Mouse (Mus musculus): ENCODE measurements around the gene Rims4. TPM values are rescaled to one million over a fixed set of nuclear protein-coding genes. Genes with fewer than 3 reads are reported as not detected.

The Rims4 gene
- polyA plus RNA-seq, 1 experiment, result 9.0 TPM

DNA sequence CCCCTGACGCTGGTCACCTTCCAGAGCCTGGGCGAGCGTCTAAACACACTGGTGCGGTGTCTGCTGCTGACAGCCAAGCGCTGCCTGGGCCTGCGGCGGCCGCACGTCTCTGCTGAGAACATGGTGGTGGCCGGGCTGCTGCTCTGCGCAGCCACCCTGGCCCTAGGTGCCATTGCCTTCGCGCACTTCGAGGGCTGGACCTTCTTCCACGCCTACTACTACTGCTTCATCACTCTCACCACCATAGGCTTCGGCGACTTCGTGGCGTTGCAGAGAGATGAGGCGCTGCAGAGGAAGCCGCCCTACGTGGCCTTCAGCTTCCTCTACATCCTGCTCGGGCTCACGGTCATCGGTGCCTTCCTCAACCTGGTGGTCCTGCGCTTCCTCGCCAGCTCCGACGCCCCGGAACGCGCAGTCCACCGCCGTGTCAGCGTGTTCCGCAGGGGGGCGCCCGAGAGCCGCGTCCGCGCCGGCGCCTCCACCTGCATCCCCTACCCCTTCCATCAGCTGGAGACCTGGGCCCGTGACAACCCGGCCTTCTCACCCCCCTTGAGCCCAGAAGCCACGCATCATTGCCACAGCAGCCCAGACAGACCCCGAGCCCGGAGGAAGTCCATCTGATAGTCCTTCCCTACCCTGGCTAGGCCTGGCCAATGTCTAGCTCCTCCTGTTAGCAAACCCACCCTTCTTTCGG is 60.1 kb downstream of the Rims4 start:
- Histone ChIP-seq H3K4me3 (ENCODE audit: insufficient read depth, low read depth, low read length) (no peak overlapping the region), H3K4me1 (ENCODE audit: control insufficient read depth, insufficient read depth, insufficient read length, low read length) (no peaks in the 10 kb centered on the region), H3K27ac (replicated peaks; ENCODE audit: low read depth, low read length) (no peak overlapping the region)

GRCm38 (mm10) chr2:163857233-163857632 is 61.2 kb downstream of the Rims4 start:
- no peak overlapping the region for H3K27ac ChIP-seq (replicated peaks; ENCODE audit: low read depth, low read length)
- H3K4me3 ChIP-seq (ENCODE audit: insufficient read depth, low read depth, low read length), result no peak overlapping the region
- no peaks in the 10 kb centered on the region for H3K4me1 ChIP-seq (ENCODE audit: control insufficient read depth, insufficient read depth, insufficient read length, low read length)

GRCm38 (mm10) chr2:163853461-163853901 is 65.0 kb downstream of the Rims4 start, which contains the start of gene Kcnk15:
Gene Kcnk15, plus strand, starts transcription at chr2:163853651.
- Histone ChIP-seq H3K4me1 (ENCODE audit: control insufficient read depth, insufficient read depth, insufficient read length, low read length) (no peaks in the 10 kb centered on the region), H3K4me3 (ENCODE audit: insufficient read depth, low read depth, low read length) (no peak within 1 kb of the TSS), H3K27ac (replicated peaks; ENCODE audit: low read depth, low read length) (no peak within 1 kb of the TSS)

- Histone ChIP-seq H3K4me3 (ENCODE audit: insufficient read depth, low read depth, low read length) (no peak overlapping the region), H3K4me1 (ENCODE audit: control insufficient read depth, insufficient read depth, insufficient read length, low read length) (peaks cover 3% of the 10 kb centered on the region; the same call in 1 of the 2 replicates), H3K27ac (replicated peaks; ENCODE audit: low read depth, low read length) (no peak overlapping the region)
These were observed 76.4 kb downstream of the Rims4 start for GRCm38 (mm10) chr2:163842043-163842442.

- Histone ChIP-seq H3K4me1 (ENCODE audit: control insufficient read depth, insufficient read depth, insufficient read length, low read length) (peaks cover 3% of the 10 kb centered on the region; the same call in 1 of the 2 replicates), H3K4me3 (ENCODE audit: insufficient read depth, low read depth, low read length) (no peak overlapping the region), H3K27ac (replicated peaks; ENCODE audit: low read depth, low read length) (no peak overlapping the region)
These were observed 79.0 kb downstream of the Rims4 start for GRCm38 (mm10) chr2:163839519-163839918.

GRCm38 (mm10) chr2:163838043-163838442 is 80.4 kb downstream of the Rims4 start:
- H3K27ac ChIP-seq (replicated peaks; ENCODE audit: low read depth, low read length), result no peak overlapping the region
- no peak overlapping the region for H3K4me3 ChIP-seq (ENCODE audit: insufficient read depth, low read depth, low read length)
- peaks cover 3% of the 10 kb centered on the region; the same call in 1 of the 2 replicates for H3K4me1 ChIP-seq (ENCODE audit: control insufficient read depth, insufficient read depth, insufficient read length, low read length)

DNA sequence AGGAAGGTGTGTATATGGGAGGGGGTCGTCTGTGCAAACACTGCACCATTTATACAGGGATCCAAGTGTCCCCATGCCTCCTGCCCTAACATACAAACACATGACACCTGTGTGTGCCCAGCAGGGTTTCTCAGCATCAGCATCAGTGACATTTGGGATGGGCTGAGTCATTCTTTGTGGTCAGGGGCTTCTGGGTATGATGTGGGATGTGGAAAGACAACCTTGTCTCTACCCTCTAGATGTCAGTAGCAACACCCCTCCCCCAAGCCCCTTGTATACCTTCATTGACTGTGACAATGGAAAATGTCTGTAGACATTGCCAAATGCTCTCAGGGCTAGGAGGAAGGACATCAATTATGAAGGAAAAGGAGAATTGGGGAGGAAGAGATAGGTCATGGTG is 87.3 kb downstream of the Rims4 start:
- H3K4me3 ChIP-seq (ENCODE audit: insufficient read depth, low read depth, low read length), result no peak overlapping the region

GRCm38 (mm10) chr2:163826494-163826893 is 92.0 kb downstream of the Rims4 start:
- H3K27ac ChIP-seq (replicated peaks; ENCODE audit: low read depth, low read length), result no peak overlapping the region
- no peak overlapping the region for H3K4me3 ChIP-seq (ENCODE audit: insufficient read depth, low read depth, low read length)
- H3K4me1 ChIP-seq (ENCODE audit: control insufficient read depth, insufficient read depth, insufficient read length, low read length), result peaks cover 6% of the 10 kb centered on the region; the same call in 1 of the 2 replicates

More for the DNA sequence above, 87.3 kb downstream of the Rims4 start:
- Histone ChIP-seq H3K4me1 (ENCODE audit: control insufficient read depth, insufficient read depth, insufficient read length, low read length) (peaks cover 2% of the 10 kb centered on the region; the same call in 1 of the 2 replicates), H3K27ac (replicated peaks; ENCODE audit: low read depth, low read length) (no peak overlapping the region)

- peaks cover 6% of the 10 kb centered on the region; the same call in 1 of the 2 replicates for H3K4me1 ChIP-seq (ENCODE audit: control insufficient read depth, insufficient read depth, insufficient read length, low read length)
- no peak overlapping the region for H3K4me3 ChIP-seq (ENCODE audit: insufficient read depth, low read depth, low read length)
- no peak overlapping the region for H3K27ac ChIP-seq (replicated peaks; ENCODE audit: low read depth, low read length)
These were observed 92.6 kb downstream of the Rims4 start for GRCm38 (mm10) chr2:163825861-163826260.

GRCm38 (mm10) chr2:163823771-163824170 is 94.7 kb downstream of the Rims4 start:
- Histone ChIP-seq H3K4me3 (ENCODE audit: insufficient read depth, low read depth, low read length) (no peak overlapping the region), H3K4me1 (ENCODE audit: control insufficient read depth, insufficient read depth, insufficient read length, low read length) (peaks cover 6% of the 10 kb centered on the region; the same call in 1 of the 2 replicates), H3K27ac (replicated peaks; ENCODE audit: low read depth, low read length) (no peak overlapping the region)

DNA sequence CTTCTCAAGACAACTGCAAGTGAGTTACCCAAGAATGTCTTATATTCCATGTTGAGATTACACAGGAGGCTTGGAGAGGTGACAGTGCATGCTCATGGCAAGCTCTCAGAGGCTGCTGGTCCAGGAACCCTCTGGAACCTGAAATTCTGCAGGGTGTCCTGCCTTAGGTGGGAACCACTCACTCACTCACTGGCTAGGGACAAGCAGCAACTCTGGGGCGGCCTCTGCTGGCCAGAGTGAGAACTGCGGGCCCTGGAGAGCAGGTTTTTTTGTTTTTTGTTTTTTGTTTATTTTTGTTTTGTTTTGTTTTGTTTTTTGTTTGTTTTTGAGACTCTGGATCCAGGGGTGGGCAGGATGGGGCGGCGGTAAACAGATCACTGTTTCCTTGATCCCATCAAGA is 95.2 kb downstream of the Rims4 start:
- Histone ChIP-seq H3K27ac (replicated peaks; ENCODE audit: low read depth, low read length) (no peak overlapping the region), H3K4me1 (ENCODE audit: control insufficient read depth, insufficient read depth, insufficient read length, low read length) (peaks cover 6% of the 10 kb centered on the region; the same call in 1 of the 2 replicates), H3K4me3 (ENCODE audit: insufficient read depth, low read depth, low read length) (no peak overlapping the region)

- H3K4me3 ChIP-seq (ENCODE audit: insufficient read depth, low read depth, low read length), result no peak within 1 kb of the TSS
- H3K4me1 ChIP-seq (ENCODE audit: control insufficient read depth, insufficient read depth, insufficient read length, low read length), result peaks cover 3% of the 10 kb centered on the region; the same call in 1 of the 2 replicates
- no peak within 1 kb of the TSS for H3K27ac ChIP-seq (replicated peaks; ENCODE audit: low read depth, low read length)
These were observed 97.9 kb downstream of the Rims4 start, which contains the start of gene Ccn5 for GRCm38 (mm10) chr2:163820607-163821006. Gene Ccn5, plus strand, starts transcription at chr2:163820861.

DNA sequence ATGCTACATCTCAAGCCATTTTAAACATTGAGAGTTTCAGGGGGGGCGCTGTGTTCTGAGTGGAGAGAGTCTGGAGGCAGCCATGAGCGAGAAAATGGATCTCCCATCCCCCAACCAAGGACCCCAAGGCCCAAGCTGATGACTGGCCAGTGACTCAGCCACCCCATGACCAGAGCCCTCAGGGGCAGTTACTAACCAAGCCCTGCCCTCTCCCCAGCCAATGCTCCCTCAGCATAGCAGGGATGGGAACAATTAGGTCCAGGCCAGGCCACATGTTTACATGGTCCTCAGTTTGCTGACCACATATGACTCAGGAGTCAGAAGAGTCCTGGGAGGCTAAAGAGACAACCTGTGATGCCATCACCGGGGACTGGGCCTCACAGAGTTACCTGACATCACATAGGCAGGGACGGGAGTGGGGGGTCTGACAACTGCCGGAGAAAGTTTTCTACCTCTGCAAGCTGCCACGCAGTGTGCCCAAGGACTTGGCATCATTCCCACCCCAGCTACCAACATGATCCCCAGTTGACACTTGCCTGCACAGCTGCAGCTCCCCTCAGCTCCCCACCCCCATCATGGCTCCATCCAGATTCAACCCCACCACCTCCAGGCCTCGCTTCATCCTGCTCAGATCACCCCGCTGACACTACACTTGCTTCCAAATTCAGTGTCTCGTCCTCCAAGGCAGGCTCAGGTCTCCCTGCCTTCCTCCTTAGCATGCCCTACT is 103.6 kb downstream of the Rims4 start:
- Histone ChIP-seq H3K4me3 (ENCODE audit: insufficient read depth, low read depth, low read length) (no peak overlapping the region), H3K4me1 (ENCODE audit: control insufficient read depth, insufficient read depth, insufficient read length, low read length) (no peaks in the 10 kb centered on the region), H3K27ac (replicated peaks; ENCODE audit: low read depth, low read length) (no peak overlapping the region)

- Histone ChIP-seq H3K4me1 (ENCODE audit: control insufficient read depth, insufficient read depth, insufficient read length, low read length) (no peaks in the 10 kb centered on the region), H3K4me3 (ENCODE audit: insufficient read depth, low read depth, low read length) (no peak overlapping the region), H3K27ac (replicated peaks; ENCODE audit: low read depth, low read length) (no peak overlapping the region)
These were observed 105.4 kb downstream of the Rims4 start for GRCm38 (mm10) chr2:163813077-163813476.
